Mouse (Mus musculus): ENCODE results near the gene Srd5a1.

GRCm38 (mm10) chr13:69536021-69536420 lies 75.2 kb downstream of the Srd5a1 start:
- no peak for TF ChIP-seq CTCF (IDR thresholded peaks at IDR 0.05; ENCODE audit: borderline replicate concordance, insufficient read depth, low read depth, low read length)
- no peak for TF ChIP-seq POLR2A (IDR thresholded peaks at IDR 0.05; ENCODE audit: borderline replicate concordance, insufficient read depth, low read length)
